9 mouse cellular contexts compared by ENCODE assay signal in genomic region chr10:116768642-116769041, GRCm38 (mm10).
DNase-seq lines count a peak whose midpoint lies in the region; ATAC-seq and TF ChIP-seq lines count a peak whose summit lies in the region.
"Had no signal": no experiment of that assay in that cellular context is flagged by ENCODE, and none has a peak within 500 bp of the region (broad histone marks: within the 10 kb centered on the region; RNA-seq: fewer than 3 reads in every experiment).

No protein-coding gene starts in this region.

- peak; percentile 55; the same call in 1 of the 2 replicates for ATAC-seq in forebrain, embryonic 13.5 days
- ATAC-seq in forebrain, embryonic 11.5 days (replicated peaks; ENCODE audit: low FRiP score) = no peak
- peak; percentile 27; the same call in 1 of the 2 replicates for ATAC-seq in stomach, embryonic 15.5 days (ENCODE audit: insufficient read depth, low FRiP score, low read depth)
- ATAC-seq in stomach, postnatal 0 days (ENCODE audit: low FRiP score, low TSS enrichment) = no peak

- no peak for TF ChIP-seq CTCF in stomach, postnatal 0 days (IDR thresholded peaks at IDR 0.05; ENCODE audit: low read depth)

- H3K4me2 ChIP-seq in forebrain, embryonic 13.5 days = peak overlapping the region; percentile 10; the same call in 1 of the 2 replicates
- no peak overlapping the region for H3K4me2 ChIP-seq in forebrain, embryonic 11.5 days (ENCODE audit: low read depth, low read length, severe bottlenecking)
- H3K4me2 ChIP-seq in stomach, embryonic 15.5 days = no peak overlapping the region
- H3K4me2 ChIP-seq in stomach, postnatal 0 days (replicated peaks; ENCODE audit: low read depth) = no peak overlapping the region

- no peak overlapping the region for H3K9ac ChIP-seq in forebrain, embryonic 13.5 days
- no peak overlapping the region for H3K9ac ChIP-seq in forebrain, embryonic 11.5 days (ENCODE audit: low read length)
- H3K9ac ChIP-seq in stomach, embryonic 15.5 days = no peak overlapping the region
- H3K9ac ChIP-seq in stomach, postnatal 0 days (ENCODE audit: low read length) = no peak overlapping the region

- no peaks in the 10 kb centered on the region for H3K36me3 ChIP-seq in forebrain, embryonic 13.5 days (ENCODE audit: poor library complexity, severe bottlenecking)
- no peaks in the 10 kb centered on the region for H3K36me3 ChIP-seq in forebrain, embryonic 11.5 days (ENCODE audit: control insufficient read depth, insufficient read depth, low read length)
- no peaks in the 10 kb centered on the region for H3K36me3 ChIP-seq in stomach, embryonic 15.5 days
- H3K36me3 ChIP-seq in stomach, postnatal 0 days (ENCODE audit: control insufficient read depth, insufficient read depth, low read length) = no peaks in the 10 kb centered on the region

- 63% methylated on average over 13 of the region's 13 CpGs for WGBS in forebrain, embryonic 13.5 days
- 78% methylated on average over 13 of the region's 13 CpGs for WGBS in forebrain, embryonic 11.5 days
- WGBS in stomach, embryonic 15.5 days = 46% methylated on average over 13 of the region's 13 CpGs
- 48% methylated on average over 13 of the region's 13 CpGs for WGBS in stomach, postnatal 0 days

- no peak overlapping the region for H3K4me3 ChIP-seq in forebrain, embryonic 13.5 days
- H3K4me3 ChIP-seq in forebrain, embryonic 11.5 days (ENCODE audit: low read depth, low read length) = no peak overlapping the region
- H3K4me3 ChIP-seq in stomach, embryonic 15.5 days (replicated peaks) = no peak overlapping the region
- H3K4me3 ChIP-seq in stomach, postnatal 0 days (ENCODE audit: low read depth, low read length) = no peak overlapping the region

- peaks cover 7% of the 10 kb centered on the region for H3K4me1 ChIP-seq in forebrain, embryonic 13.5 days
- no peaks in the 10 kb centered on the region for H3K4me1 ChIP-seq in forebrain, embryonic 11.5 days (replicated peaks; ENCODE audit: control insufficient read depth, insufficient read depth, low read length)
- 0 out of 2 replicates have a peak, but pooled peaks cover 9% of the 10 kb centered on the region for H3K4me1 ChIP-seq in stomach, embryonic 15.5 days
- H3K4me1 ChIP-seq in stomach, postnatal 0 days (replicated peaks; ENCODE audit: control insufficient read depth, insufficient read depth) = no peaks in the 10 kb centered on the region

- no peaks in the 10 kb centered on the region for H3K9me3 ChIP-seq in forebrain, embryonic 13.5 days (replicated peaks)
- H3K9me3 ChIP-seq in forebrain, embryonic 11.5 days (ENCODE audit: control insufficient read depth, low read length) = no peaks in the 10 kb centered on the region
- H3K9me3 ChIP-seq in stomach, embryonic 15.5 days = no peaks in the 10 kb centered on the region
- no peaks in the 10 kb centered on the region for H3K9me3 ChIP-seq in stomach, postnatal 0 days (ENCODE audit: control insufficient read depth, low read length)

- H3K27me3 ChIP-seq in forebrain, embryonic 13.5 days = no peaks in the 10 kb centered on the region
- H3K27me3 ChIP-seq in forebrain, embryonic 11.5 days (ENCODE audit: control insufficient read depth, insufficient read depth, low read length) = no peaks in the 10 kb centered on the region
- no peaks in the 10 kb centered on the region for H3K27me3 ChIP-seq in stomach, embryonic 15.5 days (replicated peaks)
- no peaks in the 10 kb centered on the region for H3K27me3 ChIP-seq in stomach, postnatal 0 days (ENCODE audit: control insufficient read depth, insufficient read depth, low read length)
- H3K27me3 ChIP-seq: CH12.LX had no signal

- H3K27ac ChIP-seq in forebrain, embryonic 13.5 days = no peak overlapping the region
- no peak overlapping the region for H3K27ac ChIP-seq in forebrain, embryonic 11.5 days (ENCODE audit: low read depth, low read length)
- no peak overlapping the region for H3K27ac ChIP-seq in stomach, embryonic 15.5 days
- H3K27ac ChIP-seq in stomach, postnatal 0 days (replicated peaks) = no peak overlapping the region

- no peak for TF ChIP-seq EP300 in stomach, postnatal 0 days (optimal IDR thresholded peaks at IDR 0.05)

- intact Hi-C loops in heart, postnatal 36 days (cut with DNase I) = no loop called here
- intact Hi-C loops in left cerebral cortex, postnatal 36 days (cut with DNase I) = no loop called here

- no peak for DNase-seq in forebrain, embryonic 11.5 days (ENCODE audit: low spot score)
- no peak for DNase-seq in stomach, postnatal 0 days (ENCODE audit: low spot score)
- peak; percentile 23 to 34 for DNase-seq in heart, postnatal 36 days
- DNase-seq in layer of hippocampus, adult 9-10 months (ENCODE audit: low spot score) = no peak
- no peak for DNase-seq in thymus, adult 18-20 months
- DNase-seq in left cerebral cortex, postnatal 36 days (ENCODE audit: low spot score in 2 of 2) = no peak

Comparison
In these comparisons a context has a peak if more than half of its experiments do, and no peak if none do; other contexts are left out.
1. ATAC-seq: peak in forebrain, embryonic 13.5 days (single experiment) and stomach, embryonic 15.5 days (single experiment); none in forebrain, embryonic 11.5 days (single experiment) and stomach, postnatal 0 days (single experiment).
2. DNase-seq: peak in heart, postnatal 36 days (2 of 2); none in forebrain, embryonic 11.5 days (single experiment), stomach, postnatal 0 days (single experiment), layer of hippocampus, adult 9-10 months (single experiment), thymus, adult 18-20 months (0 of 2) and left cerebral cortex, postnatal 36 days (0 of 2).